Mouse (Mus musculus) gastrocnemius, postnatal 25 days (tissue): ENCODE measurements around the gene Prss44. TPM values are rescaled to one million over a fixed set of nuclear protein-coding genes. Genes with fewer than 3 reads are reported as not detected.

Experiments used
- DNase-seq: peaks from one replicate; pipeline ENCODE4 v3.0.0; 2022
- total RNA-seq, 2 experiments: library from RNA; stranded (reverse); gene quantifications; 1 replicate in 1 of 2; 2 replicates in 1 of 2; pipeline ENCODE4 v1.2.3; 2021

Prss44 gene
- total RNA-seq, 2 experiments from 2014 or later = not detected

- no peak for DNase-seq
Measured at GRCm38 (mm10) chr9:110833021-110833420, 19.2 kb downstream of the Prss44 start.

GRCm38 (mm10) chr9:110834411-110834810 lies 20.6 kb downstream of the Prss44 start, which contains the start of gene Prss45:
Gene Prss45, plus strand, starts transcription at chr9:110834588.
- DNase-seq = no peak

- no peak for DNase-seq
Measured at GRCm38 (mm10) chr9:110834961-110835360, 21.2 kb downstream of the Prss44 start.

GRCm38 (mm10) chr9:110836112-110836511 lies 22.3 kb downstream of the Prss44 start:
- DNase-seq = peak; percentile 19

GRCm38 (mm10) chr9:110840905-110841304 lies 27.1 kb downstream of the Prss44 start:
- no peak for DNase-seq

GRCm38 (mm10) chr9:110841438-110841837 lies 27.6 kb downstream of the Prss44 start:
- DNase-seq = no peak

GRCm38 (mm10) chr9:110844206-110844605 lies 30.4 kb downstream of the Prss44 start, which contains the start of gene Prss46:
Gene Prss46, plus strand, starts transcription at chr9:110844506.
- no peak for DNase-seq

- no peak for DNase-seq
Measured at GRCm38 (mm10) chr9:110849162-110849561, 35.4 kb downstream of the Prss44 start.

GRCm38 (mm10) chr9:110855903-110856302 lies 42.1 kb downstream of the Prss44 start:
- no peak for DNase-seq

- DNase-seq = no peak
Measured at GRCm38 (mm10) chr9:110856920-110857319, 43.1 kb downstream of the Prss44 start.

GRCm38 (mm10) chr9:110857781-110858472 lies 44.1 kb downstream of the Prss44 start, which contains the start of gene Prss50:
Gene Prss50, plus strand, starts transcription at chr9:110857967.
- DNase-seq = no peak

- DNase-seq = no peak
Measured at GRCm38 (mm10) chr9:110858523-110858922, 44.7 kb downstream of the Prss44 start.

- DNase-seq = no peak
Measured at GRCm38 (mm10) chr9:110858967-110859596, 45.3 kb downstream of the Prss44 start.

GRCm38 (mm10) chr9:110871030-110871429 lies 57.2 kb downstream of the Prss44 start:
- no peak for DNase-seq

Other genes starting within 250 kb of the Prss44 start
- gene Nradd, start 189.5 kb upstream of the Prss44 start, total RNA-seq = under 1 TPM; 0.80 to 0.87 TPM
- 1 to 10 TPM; 2.9 to 3.2 TPM for gene Nbeal2, start 159.8 kb upstream of the Prss44 start, total RNA-seq
- 10 to 100 TPM; 46.9 to 47.1 TPM for gene Ccdc12, start 157.5 kb upstream of the Prss44 start, total RNA-seq
- gene Myl3, start 72.1 kb upstream of the Prss44 start, total RNA-seq = 100 to 1,000 TPM; 119 to 840 TPM
- 1 to 10 TPM; 1.3 to 2.4 TPM for gene Pth1r, start 66.8 kb upstream of the Prss44 start, total RNA-seq
- gene Prss42, start 15.8 kb upstream of the Prss44 start, total RNA-seq = not detected
- not detected for gene Prss43, start 12.7 kb downstream of the Prss44 start, total RNA-seq
- gene Prss45, start 20.6 kb downstream of the Prss44 start, total RNA-seq = not detected
- not detected for gene Prss46, start 30.5 kb downstream of the Prss44 start, total RNA-seq
- gene Prss50, start 44.0 kb downstream of the Prss44 start, total RNA-seq = not detected
- gene Als2cl, start 65.9 kb downstream of the Prss44 start, total RNA-seq = 1 to 10 TPM; 3.9 to 8.2 TPM
- under 1 TPM; 0.43 to 0.62 TPM for gene Tmie, start 66.1 kb downstream of the Prss44 start, total RNA-seq
- gene Fam240a, start 102.9 kb downstream of the Prss44 start, total RNA-seq = 1 to 10 TPM; 2.0 to 2.7 TPM
- gene Tdgf1, start 132.2 kb downstream of the Prss44 start, total RNA-seq = not detected
- gene Lrrc2, start 137.6 kb downstream of the Prss44 start, total RNA-seq = 10 to 100 TPM; 52.4 to 64.1 TPM
- gene Rtp3, start 176.6 kb downstream of the Prss44 start, total RNA-seq = 1 to 10 TPM in 1 of 2 experiments, under 1 TPM in 1; 0.70 to 1.3 TPM
- gene Ltf, start 205.3 kb downstream of the Prss44 start, total RNA-seq = not detected
- gene Ccrl2, start 243.5 kb downstream of the Prss44 start, total RNA-seq = 1 to 10 TPM; 4.3 to 4.4 TPM